Mouse (Mus musculus): ENCODE measurements at regions not wholly inside any gene's neighbourhood (a gene's known extent, or its start where the extent isn't known, plus 50 kb on each side); places are given as distances from the start of the nearest gene placed in this dataset.

- DNase-seq (no peak), ATAC-seq (ENCODE audit: insufficient read depth) (no peak)
- Histone ChIP-seq H3K27ac (ENCODE audit: low read depth) (no peak overlapping the region), H3K9ac (no peak overlapping the region), H3K4me1 (ENCODE audit: insufficient read depth) (0 out of 2 replicates have a peak, but pooled peaks cover 5% of the 10 kb centered on the region), H3K4me2 (no peak overlapping the region), H3K36me3 (ENCODE audit: insufficient read depth) (no peaks in the 10 kb centered on the region), H3K9me3 (ENCODE audit: low read depth, low read length) (no peaks in the 10 kb centered on the region), H3K27me3 (ENCODE audit: insufficient read depth, low read length) (no peaks in the 10 kb centered on the region), H3K4me3 (ENCODE audit: low read depth, low read length) (no peak overlapping the region)
- 48% methylated on average over 1 of the region's 1 CpGs for WGBS
- TF ChIP-seq CTCF (IDR thresholded peaks at IDR 0.05; ENCODE audit: low read depth): no peak
These were observed 99.6 kb downstream of the Lyplal1 start for GRCm38 (mm10) chr1:186017547-186017946.

GRCm38 (mm10) chr1:186019511-186019910, 97.6 kb downstream of the Lyplal1 start:
- Histone ChIP-seq H3K4me2 (no peak overlapping the region), H3K36me3 (ENCODE audit: insufficient read depth) (no peaks in the 10 kb centered on the region), H3K9me3 (ENCODE audit: low read depth, low read length) (no peaks in the 10 kb centered on the region; the same call in 1 of the 2 replicates), H3K27me3 (ENCODE audit: insufficient read depth, low read length) (no peaks in the 10 kb centered on the region), H3K4me1 (ENCODE audit: insufficient read depth) (0 out of 2 replicates have a peak, but pooled peaks cover 5% of the 10 kb centered on the region), H3K4me3 (ENCODE audit: low read depth, low read length) (no peak overlapping the region), H3K9ac (no peak overlapping the region), H3K27ac (ENCODE audit: low read depth) (no peak overlapping the region)
- ATAC-seq (ENCODE audit: insufficient read depth) (no peak), DNase-seq (no peak)
- WGBS: 80% methylated on average over 5 of the region's 5 CpGs
- no peak for TF ChIP-seq CTCF (IDR thresholded peaks at IDR 0.05; ENCODE audit: low read depth)

- no peak for TF ChIP-seq CTCF (IDR thresholded peaks at IDR 0.05; ENCODE audit: low read depth)
- H3K9ac ChIP-seq: no peak overlapping the region
- no peak overlapping the region for H3K4me2 ChIP-seq
- H3K27me3 ChIP-seq (ENCODE audit: insufficient read depth, low read length): no peaks in the 10 kb centered on the region
- ATAC-seq (ENCODE audit: insufficient read depth) (no peak), DNase-seq (no peak)
- WGBS: 58% methylated on average over 10 of the region's 10 CpGs
- no peak overlapping the region for H3K27ac ChIP-seq (ENCODE audit: low read depth)
- H3K4me1 ChIP-seq (ENCODE audit: insufficient read depth): no peaks in the 10 kb centered on the region
- H3K36me3 ChIP-seq (ENCODE audit: insufficient read depth): no peaks in the 10 kb centered on the region
- no peak overlapping the region for H3K4me3 ChIP-seq (ENCODE audit: low read depth, low read length)
- no peaks in the 10 kb centered on the region for H3K9me3 ChIP-seq (ENCODE audit: low read depth, low read length)
These were observed 85.2 kb downstream of the Lyplal1 start for GRCm38 (mm10) chr1:186031951-186032350.

- no peaks in the 10 kb centered on the region for H3K9me3 ChIP-seq (ENCODE audit: low read depth, low read length)
- no peaks in the 10 kb centered on the region for H3K27me3 ChIP-seq (ENCODE audit: insufficient read depth, low read length)
- no peak overlapping the region for H3K4me2 ChIP-seq
- no peak overlapping the region for H3K27ac ChIP-seq (ENCODE audit: low read depth)
- no peak overlapping the region for H3K9ac ChIP-seq
- H3K4me3 ChIP-seq (ENCODE audit: low read depth, low read length): no peak overlapping the region
- DNase-seq (no peak), ATAC-seq (ENCODE audit: insufficient read depth) (no peak)
- no peak for TF ChIP-seq CTCF (IDR thresholded peaks at IDR 0.05; ENCODE audit: low read depth)
- 27% methylated on average over 2 of the region's 2 CpGs for WGBS
- no peaks in the 10 kb centered on the region for H3K36me3 ChIP-seq (ENCODE audit: insufficient read depth)
- no peaks in the 10 kb centered on the region for H3K4me1 ChIP-seq (ENCODE audit: insufficient read depth)
These were observed 82.7 kb downstream of the Lyplal1 start for GRCm38 (mm10) chr1:186034443-186034842.
